Mouse (Mus musculus): ENCODE data around the gene Snx9. TPM values are rescaled to one million over a fixed set of nuclear protein-coding genes. Genes with fewer than 3 reads are reported as not detected.

Snx9 gene
- total RNA-seq, 2 experiments from 2014 or later, result 31.0 to 32.6 TPM

DNA sequence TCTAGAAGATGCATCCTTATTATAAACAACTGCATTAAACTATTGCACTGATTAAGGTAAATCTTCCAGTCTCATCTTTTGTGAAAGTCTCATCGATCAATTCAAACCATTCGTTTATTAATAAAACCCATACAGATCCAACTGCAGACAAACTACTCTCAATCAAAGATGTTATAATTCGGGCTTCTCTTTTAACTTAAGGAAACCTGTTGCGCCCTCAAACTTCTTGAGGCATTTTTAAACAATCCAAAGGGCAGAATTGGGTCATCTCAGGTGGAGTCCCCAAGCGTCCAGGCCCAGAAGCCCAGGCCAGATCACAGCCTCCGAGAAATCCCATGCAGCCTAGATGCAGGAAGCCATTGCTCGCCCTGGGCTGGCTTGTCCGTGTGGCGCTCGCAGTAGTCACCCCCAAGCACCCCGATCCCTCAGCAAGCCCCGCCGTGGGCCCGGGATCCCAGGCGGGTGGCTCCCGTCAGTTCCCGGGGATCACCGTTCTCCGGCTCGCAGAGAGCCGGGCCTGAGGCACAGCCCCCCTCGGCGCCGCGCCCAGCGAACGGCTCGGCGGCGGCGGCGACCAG is 490 bp upstream of the Snx9 start:
- peak; percentile 59 to 82 for DNase-seq
- intact Hi-C loops (cut with DNase I), result loop anchor here (2.0 to 5.0 kb wide), 3 partner anchors 28 to 52 kb away; no protein-coding TSS in a partner anchor

DNA sequence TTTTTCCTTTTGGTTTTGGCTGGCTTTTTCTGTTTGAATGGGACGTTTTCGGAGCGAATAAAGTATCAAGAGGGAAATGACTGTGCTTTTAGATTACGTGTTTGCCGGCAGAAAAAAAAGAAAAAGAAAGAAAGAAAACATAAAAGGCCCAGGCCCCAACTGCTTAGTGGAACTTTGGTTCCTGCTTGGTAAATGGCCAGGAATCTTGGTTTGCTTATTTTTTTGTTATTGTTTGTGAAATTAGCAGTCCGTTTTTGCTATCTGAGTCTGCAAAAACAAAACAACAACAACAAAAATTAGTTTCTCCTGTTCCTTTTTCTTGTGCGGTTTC is 779 bp downstream of the Snx9 start:
- intact Hi-C loops (cut with DNase I), result loop anchor here (2.0 to 5.0 kb wide), 3 partner anchors 27 to 50 kb away; no protein-coding TSS in a partner anchor
- no peak for DNase-seq

DNA sequence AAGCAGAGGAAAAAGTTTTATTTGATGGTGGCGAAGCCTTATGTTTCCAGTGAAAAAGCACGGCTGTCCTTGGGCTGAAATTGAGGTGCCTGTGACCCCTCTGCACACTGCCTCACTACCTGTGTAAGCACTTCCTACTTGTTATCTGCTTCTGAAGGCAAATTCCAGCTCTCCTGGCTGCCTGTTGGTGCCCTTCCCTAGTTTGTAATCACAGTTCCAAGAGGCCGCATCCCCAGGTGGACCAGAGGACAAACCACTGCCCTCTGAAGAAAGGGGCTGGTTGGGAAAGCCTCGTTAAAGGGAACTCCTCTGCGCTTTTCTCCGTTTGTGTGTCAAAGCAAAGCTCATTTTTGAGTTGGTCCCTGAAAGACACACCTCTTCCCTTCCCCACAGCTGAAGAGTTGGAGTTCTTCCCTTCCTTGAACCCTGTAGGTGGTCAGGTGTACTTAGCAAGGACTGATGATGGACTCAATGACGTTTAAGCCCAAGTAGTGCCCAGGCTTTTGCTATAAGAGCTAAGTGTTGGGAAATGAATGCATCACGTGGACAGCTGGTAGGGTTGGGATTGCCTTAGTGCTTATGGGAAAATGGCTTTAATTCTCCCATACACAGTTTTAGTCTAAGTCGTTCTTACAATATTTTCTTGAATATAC is 2.0 kb downstream of the Snx9 start:
- intact Hi-C loops (cut with DNase I), result loop anchor here (5.0 kb wide), 1 partner anchor 49 kb away; no protein-coding TSS in a partner anchor
- no peak for DNase-seq

DNA sequence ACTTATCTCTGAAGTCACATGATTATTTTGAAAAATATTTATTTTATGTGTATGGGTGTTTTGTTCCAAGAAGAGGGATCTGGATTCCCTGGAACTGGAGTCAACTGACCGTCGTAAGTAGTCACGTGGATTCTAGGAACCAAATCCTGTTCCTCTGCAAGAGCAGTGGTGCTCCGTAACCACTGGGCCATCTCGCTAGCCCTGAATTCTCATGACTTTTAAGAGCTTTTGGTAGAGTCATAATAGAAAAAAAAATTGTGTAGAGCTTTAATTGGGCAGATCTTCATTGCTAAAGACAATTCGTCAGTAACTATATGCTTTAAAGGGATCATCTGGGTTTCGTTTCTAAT is 2.5 kb downstream of the Snx9 start:
- intact Hi-C loops (cut with DNase I), result loop anchor here (5.0 kb wide), 1 partner anchor 49 kb away; no protein-coding TSS in a partner anchor
- DNase-seq, result no peak

DNA sequence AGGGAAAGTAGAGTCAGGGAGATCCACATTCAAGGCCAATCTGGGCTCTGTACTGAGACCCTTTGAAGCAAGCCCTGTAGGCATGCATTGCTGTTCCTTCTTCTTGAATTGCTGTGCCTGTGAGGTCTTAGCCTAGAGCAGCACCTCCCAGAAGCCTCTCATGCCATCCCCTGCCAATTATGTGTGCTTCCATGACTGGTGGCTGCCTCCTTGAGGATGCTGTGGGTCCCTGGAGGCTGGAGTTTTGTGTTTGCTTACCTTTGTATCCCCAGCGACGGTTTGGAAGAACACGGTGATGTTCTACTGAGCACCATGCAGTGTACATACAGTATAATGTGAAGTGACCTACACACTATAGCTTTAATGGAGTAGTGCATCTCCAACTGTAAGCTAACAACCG is 4.2 kb downstream of the Snx9 start:
- intact Hi-C loops (cut with DNase I), result no loop called here

DNA sequence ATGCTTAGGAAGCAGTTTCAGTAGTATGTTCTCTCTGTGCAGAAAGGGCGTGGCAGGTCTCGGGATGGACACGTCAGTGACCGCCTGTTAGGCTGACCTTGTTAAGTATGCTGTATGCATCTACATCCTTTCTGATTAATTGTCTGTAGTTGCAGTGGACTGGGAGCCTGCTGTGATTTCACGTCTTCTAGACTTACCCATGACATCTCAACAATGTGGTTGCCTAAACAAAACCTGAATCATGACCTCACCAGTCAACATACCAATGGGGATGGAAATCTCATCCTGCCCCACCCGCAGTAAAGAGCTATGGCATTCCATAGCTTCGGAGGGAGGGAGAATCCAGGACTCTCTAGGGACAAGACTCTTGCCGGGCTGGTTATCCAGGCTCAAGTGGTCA is 5.0 kb downstream of the Snx9 start:
- intact Hi-C loops (cut with DNase I), result no loop called here
- DNase-seq, result no peak

More for the DNA sequence above, 4.2 kb downstream of the Snx9 start:
- DNase-seq, result no peak

DNA sequence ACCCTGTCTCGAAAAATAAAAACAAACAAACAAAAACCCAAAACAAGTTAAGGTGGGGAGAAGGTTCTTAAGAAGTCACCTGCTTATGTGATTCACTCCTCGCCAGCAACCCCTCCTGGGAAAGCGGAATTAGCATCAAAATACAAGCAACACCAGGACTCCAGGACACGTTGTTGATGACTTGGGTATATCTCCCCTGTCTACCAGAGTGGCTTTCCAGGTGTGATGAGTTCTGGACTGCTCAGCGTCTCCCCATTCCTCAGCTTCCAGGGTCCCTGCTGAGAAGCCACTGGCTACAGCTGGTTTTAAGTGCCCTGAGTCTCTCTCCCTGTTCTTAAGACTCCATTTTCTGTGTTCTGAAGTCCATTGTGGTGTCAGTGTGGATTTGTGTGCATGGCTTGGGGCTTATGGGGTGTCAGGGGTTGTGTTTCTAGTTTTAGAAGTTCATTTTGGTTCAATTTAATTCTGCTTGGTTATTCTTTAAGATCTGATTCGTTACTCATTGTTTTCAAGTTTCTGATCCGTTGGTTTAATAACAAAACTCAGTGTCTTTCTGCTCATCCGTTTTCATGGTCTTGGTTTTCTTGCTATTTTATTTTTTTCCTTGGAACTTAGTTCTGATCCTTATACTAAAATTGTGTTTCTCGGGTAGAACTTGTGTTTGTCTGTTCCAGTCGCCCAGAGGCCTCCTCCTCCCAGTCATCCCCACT is 7.7 kb downstream of the Snx9 start:
- no peak for DNase-seq
- intact Hi-C loops (cut with DNase I), result no loop called here

DNA sequence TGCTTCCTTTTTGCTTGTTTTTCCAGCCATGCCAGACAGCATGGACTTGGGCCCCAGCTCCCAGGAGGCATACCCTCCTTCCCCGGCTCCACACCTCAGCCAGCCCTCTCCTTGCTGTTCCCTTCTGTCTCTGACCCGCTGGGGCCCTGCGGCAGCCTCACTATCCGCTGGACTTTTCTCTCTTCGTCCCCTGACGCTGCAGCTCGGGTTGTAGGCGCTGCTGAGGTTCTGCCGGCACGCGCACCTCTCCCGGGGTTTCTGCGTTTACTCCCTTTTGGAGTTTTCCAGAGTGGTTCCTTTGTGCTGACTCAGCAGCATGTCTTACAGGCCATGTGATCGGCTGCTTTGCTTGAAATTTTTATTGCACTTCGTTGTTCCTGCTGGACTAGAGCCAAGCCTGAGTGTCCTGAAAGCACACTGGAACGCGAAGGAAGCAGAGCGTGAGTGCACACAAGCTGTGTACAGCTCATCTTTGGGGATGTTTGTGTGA is 8.3 kb downstream of the Snx9 start:
- DNase-seq, result peak; percentile 66 to 73
- intact Hi-C loops (cut with DNase I), result no loop called here

DNA sequence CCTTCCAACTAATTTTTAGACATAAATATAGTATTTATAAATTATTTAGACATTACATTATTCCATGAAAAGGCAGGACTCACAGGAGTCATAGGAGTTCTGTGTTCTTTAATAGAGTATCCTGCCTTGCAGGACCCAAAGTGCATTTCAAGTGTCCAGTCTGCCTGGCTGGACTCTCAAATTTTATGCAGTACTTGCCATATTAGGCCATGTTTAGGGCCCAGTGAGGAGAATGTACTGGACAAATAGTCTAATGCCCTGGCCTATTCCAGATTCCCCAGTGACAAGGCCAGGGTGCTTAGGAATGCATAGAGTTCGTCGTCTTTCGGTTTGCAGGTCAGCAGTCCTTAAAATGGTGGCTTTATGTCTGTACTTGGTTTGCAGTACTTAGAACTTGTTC is 8.9 kb downstream of the Snx9 start:
- intact Hi-C loops (cut with DNase I), result no loop called here
- DNase-seq, result no peak

DNA sequence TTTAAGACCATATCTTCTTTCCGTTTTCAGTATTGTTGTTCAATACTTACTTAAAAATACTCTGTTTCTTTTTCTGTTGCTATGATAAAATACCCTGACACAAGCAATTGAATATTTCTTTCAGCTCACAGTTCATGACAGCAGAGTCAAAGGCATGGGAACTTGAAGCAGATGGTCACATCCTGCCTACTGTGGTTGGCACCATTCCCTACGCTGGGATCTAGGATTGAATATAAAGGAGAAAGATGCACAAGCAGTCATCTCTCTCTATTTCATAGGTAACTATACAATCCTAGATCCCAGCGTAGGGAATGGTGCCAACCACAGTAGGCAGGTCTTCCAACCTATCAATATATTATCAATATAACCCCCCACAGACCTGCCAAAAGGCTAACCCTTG is 9.3 kb downstream of the Snx9 start:
- intact Hi-C loops (cut with DNase I), result no loop called here
- DNase-seq, result no peak

DNA sequence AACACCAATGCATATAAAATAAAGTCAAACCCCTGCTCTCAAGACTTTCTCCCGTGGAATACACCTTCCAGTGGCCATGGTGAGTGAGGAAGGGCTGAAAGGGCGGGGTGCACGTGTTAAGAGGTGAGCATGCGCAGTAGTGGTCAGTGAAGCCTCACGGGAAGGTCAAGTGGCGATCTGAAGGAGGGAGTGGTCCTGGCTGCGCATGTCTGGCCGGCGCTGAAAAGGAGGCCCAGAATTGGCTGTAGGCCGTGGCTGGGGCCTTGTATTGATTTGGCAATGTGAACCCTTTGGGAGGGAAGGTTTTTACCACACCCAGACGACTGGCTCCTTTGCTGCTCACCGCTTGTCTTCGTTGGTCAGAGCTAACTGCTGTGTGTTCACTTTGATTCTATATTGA is 12.8 kb downstream of the Snx9 start:
- intact Hi-C loops (cut with DNase I), result no loop called here
- no peak for DNase-seq

DNA sequence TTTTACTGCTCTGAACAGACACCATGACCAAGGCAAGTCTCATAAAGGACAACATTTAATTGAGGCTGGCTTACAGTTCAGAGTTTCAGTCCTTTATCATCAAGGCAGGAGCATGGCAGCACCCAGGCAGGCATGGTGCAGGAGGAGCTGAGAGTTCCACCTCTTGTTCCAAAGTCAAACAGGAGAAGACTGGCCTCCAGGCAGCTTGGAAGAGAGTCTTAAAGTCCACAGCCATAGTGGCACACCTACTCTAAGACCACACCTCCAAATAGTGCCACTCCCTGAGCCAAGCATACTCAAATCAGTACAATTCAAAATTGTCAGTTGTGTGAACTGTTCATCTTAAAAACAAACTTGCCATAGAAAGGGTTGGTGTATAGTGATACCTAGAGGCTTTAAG is 14.4 kb downstream of the Snx9 start:
- no peak for DNase-seq
- intact Hi-C loops (cut with DNase I), result no loop called here

DNA sequence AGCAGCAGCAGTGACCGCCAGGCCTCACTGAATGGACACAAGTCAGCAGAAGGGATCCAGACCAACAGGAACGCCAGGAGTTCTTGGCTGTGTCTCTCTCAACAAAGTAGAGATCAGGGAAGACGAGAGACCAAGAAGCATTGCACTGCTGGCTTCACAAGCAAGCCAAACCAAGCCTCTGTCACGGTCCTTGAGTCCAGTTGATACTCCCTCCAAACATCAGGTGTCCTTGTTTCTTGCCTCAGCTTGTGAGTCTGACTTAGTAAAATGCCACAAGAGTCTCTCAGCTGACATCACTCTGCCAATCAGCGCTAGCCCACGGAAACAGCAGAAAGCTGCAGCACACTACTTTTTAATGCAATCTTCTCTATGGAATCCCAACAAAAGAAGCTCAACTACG is 15.3 kb downstream of the Snx9 start:
- intact Hi-C loops (cut with DNase I), result no loop called here
- DNase-seq, result no peak

DNA sequence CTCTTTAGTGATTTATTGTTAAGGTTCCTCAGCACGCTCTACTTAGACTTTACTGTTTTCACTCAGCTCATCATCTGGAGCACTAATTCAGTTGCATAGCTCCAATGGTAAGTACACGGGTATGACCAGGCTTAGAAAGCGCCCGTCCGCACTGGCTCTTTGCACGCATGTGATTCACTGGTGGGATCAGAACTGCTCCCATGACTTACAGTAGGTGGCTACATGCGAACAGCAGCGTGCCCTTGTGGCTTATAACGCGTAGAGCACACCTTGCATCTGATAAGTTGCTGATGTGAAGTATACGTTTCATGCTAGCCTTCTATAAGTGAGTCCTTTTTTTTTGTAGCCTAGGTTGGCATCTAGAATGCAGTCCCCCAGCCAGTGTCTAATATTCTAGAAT is 16.1 kb downstream of the Snx9 start:
- DNase-seq, result no peak
- intact Hi-C loops (cut with DNase I), result no loop called here

DNA sequence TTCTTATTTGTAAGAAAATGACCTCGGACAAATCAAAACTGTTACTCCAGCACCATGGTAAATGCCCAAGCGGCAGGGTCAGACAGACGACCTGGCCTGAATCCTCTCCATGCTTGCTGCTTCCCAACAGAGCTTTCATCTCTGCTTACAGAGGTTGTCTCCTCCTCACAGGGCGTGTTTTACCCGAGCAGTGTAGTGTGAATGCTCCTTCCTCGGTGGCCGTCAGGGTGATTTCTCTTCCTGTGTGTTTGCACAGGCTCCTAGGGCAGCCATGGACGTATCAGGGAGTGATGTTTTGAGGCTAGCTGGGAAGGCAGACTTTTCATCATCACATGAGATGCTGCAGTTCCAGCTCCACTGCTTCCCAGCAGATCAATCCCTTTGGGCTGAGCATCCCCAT is 17.1 kb downstream of the Snx9 start:
- intact Hi-C loops (cut with DNase I), result no loop called here
- no peak for DNase-seq

DNA sequence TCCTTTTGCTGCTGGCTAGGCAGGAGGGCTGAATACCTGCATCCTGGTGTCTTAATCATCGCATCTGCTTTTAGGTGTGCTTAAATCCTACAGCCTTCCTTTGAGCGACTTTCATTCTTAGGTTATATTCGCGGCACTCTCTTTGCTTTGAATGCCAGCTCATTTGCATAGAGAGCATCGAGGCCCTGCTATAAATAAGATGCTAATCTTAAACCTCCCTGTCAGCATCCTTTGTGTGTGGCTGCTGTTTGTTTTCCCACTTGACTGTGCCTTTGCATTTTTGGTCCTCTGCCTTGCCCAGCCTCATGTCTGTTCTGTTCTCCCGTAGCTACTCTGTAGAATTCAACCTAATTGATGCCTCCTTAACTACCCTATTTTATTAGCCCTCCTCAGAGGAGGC is 21.2 kb downstream of the Snx9 start:
- intact Hi-C loops (cut with DNase I), result no loop called here
- DNase-seq, result no peak

DNA sequence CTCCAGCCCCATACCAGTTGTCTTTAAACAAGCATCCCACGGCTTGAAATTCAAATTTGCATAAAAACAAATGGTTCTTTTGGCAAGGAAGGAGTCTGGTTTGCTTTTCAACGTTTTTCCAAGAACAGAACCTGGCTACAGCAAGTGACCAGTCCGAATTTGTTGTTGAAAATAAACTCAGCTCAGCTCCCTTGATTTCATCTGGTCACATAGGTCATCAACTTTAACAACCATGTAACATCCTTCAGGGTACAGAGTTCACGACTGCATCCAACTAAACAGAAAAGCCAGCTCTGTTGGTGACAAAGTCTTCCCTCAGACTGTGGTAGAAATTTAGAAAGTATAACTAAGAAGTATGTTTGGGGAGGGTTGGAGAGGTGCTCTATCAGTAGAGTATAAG is 21.7 kb downstream of the Snx9 start:
- intact Hi-C loops (cut with DNase I), result no loop called here

DNA sequence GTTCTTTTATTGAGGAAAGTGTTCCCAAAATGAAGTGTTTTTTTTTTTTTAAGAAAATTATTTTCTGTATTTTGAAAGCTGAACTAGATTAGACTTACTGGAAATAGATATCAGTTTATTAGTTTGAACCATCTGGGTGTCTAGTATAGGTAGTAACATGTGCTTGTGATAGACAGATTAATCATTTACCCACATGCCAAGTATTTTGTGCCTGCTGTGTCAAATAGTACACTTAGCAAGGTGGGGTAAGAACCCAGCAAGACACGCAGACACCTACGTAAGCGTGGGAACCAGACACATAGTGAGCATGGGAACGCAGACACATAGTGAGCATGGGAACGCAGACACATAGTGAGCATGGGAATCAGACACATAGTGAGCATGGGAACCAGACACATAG is 22.6 kb downstream of the Snx9 start:
- intact Hi-C loops (cut with DNase I), result no loop called here
- DNase-seq, result no peak

More for the DNA sequence above, 21.7 kb downstream of the Snx9 start:
- no peak for DNase-seq

DNA sequence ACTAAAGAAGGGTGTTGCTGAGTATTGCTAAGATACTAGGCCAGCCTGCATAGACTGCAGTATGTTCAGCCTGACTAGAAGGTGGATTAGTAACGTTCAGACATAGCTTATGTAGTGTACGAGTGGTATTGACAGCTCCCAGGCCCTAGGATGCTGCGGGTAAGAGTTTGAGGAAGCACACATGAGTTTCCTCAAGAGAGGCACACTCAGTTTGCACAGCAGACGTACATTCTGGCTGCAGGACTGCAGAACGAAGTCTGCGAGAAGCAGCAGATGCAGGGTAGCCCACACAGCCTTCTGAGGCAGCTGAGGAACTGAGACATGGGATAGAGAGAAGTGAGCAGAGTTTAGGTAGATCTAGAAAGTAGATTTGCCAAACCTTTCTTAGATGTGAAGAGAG is 26.3 kb downstream of the Snx9 start:
- intact Hi-C loops (cut with DNase I), result no loop called here
- DNase-seq, result no peak

DNA sequence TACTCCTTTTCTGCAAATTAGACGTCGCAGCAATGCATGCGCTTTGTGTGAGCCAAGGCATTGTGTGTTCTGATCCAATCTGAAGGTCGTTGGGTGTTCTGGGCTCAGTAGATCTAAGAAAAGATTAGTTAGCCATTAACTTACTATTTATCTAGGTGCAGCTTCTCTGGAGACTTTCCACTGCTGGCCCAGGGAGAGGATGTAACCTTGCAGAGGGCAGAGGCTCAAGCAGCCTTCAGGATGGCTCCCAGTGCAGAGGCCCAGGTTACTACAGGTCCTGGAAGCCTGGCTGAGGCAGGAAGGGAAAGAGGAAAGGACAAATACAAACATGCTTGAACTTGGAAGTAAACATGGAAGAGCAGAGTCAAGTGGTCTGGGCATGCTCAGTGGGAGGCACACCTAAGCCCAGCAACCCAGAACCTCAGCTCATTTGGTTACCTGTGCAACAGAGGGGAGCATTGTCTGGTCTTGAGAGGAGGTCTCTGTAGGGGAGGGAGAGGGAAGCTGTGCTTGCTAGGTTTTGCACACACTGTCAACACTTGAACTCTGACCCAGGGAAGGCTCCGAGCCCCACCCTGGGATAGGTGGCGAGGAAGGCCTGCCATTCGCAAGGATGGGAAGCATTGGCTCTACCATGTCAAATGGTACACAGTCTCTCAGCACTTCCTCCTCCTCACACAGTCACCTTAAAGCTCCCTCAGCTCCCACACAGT is 27.3 kb downstream of the Snx9 start:
- no peak for DNase-seq
- intact Hi-C loops (cut with DNase I), result loop anchor here (2.0 kb wide), 1 partner anchor 28 kb away; the partner anchor contains the start of gene Snx9

DNA sequence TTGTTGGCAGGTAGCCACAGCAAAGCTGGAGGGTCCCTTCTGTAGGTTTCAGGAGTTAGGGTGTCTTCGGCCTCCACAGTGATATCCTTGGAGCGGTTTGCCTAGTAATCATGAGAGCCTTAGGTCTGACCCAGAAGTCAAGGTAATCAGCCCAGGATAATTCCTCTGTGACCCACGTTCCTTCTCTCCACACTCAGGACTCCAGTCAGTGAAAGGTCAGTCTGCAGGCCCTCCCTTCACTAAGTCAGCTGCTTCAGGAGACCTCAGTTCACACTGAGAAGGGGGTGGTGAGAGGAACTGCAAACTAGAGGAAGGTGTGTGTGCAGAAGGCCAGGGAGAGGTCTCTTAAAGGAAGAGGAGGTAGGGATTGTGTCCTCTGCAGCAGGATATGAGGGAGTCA is 28.3 kb downstream of the Snx9 start:
- DNase-seq, result no peak
- intact Hi-C loops (cut with DNase I), result loop anchor here (2.0 kb wide), 1 partner anchor 29 kb away; the partner anchor contains the start of gene Snx9
